Mouse (Mus musculus) megakaryocyte, embryonic 14.5 days (primary cell): ENCODE measurements around the gene Prelp. TPM values are rescaled to one million over a fixed set of nuclear protein-coding genes. Genes with fewer than 3 reads are reported as not detected.

Source experiments
- H3K27me3 ChIP-seq: replicated peaks from 2 replicates; pipeline ENCODE3; 2012; ENCODE audit warnings: inconsistent platforms
- H3K36me3 ChIP-seq: replicated peaks from 2 replicates; pipeline ENCODE3; 2012; ENCODE audit warnings: low read length, inconsistent platforms, mixed read lengths
- H3K4me1 ChIP-seq: 2 replicates; pipeline ENCODE4 v1.6.1; 2012; ENCODE audit warnings: inconsistent platforms
- H3K4me3 ChIP-seq: replicated peaks from 2 replicates; pipeline ENCODE3; 2012; ENCODE audit warnings: moderate library complexity, mild to moderate bottlenecking, inconsistent platforms
- H3K9me3 ChIP-seq: 2 replicates; pipeline ENCODE4 v1.6.1; 2012; ENCODE audit warnings: inconsistent platforms
- FLI1 ChIP-seq: IDR thresholded peaks from 2 replicates; pipeline ENCODE4 v1.6.1; 2012; ENCODE audit warnings: low read length, inconsistent platforms, mixed read lengths
- GATA1 ChIP-seq: IDR thresholded peaks from 3 replicates; pipeline ENCODE4 v1.6.1; 2012; ENCODE audit warnings: mixed read lengths, low read length, inconsistent platforms, borderline replicate concordance
- polyA plus RNA-seq: library from polyadenylated mRNA; stranded (reverse); fragments of >175 nt; gene quantifications from 2 replicates; pipeline ENCODE4 v1.2.3, GENCODE M21; 2012; ENCODE audit warnings: low replicate concordance; ENCODE audit not compliant: insufficient read depth

The Prelp gene
- polyA plus RNA-seq, 1 experiment, result not detected

- H3K4me1 ChIP-seq, result peaks cover 91% of the 10 kb centered on the region
- no peaks in the 10 kb centered on the region for H3K9me3 ChIP-seq
- H3K4me3 ChIP-seq, result no peak overlapping the region
- no peaks in the 10 kb centered on the region for H3K36me3 ChIP-seq
- TF ChIP-seq FLI1, result no peak
- TF ChIP-seq GATA1, result no peak
- no peaks in the 10 kb centered on the region for H3K27me3 ChIP-seq
These were observed 32.8 kb upstream of the Prelp start for GRCm38 (mm10) chr1:133954009-133954408.

GRCm38 (mm10) chr1:133953261-133953742 is 32.1 kb upstream of the Prelp start:
- Histone ChIP-seq H3K4me1 (peaks cover 90% of the 10 kb centered on the region), H3K36me3 (no peaks in the 10 kb centered on the region), H3K27me3 (no peaks in the 10 kb centered on the region), H3K4me3 (peak overlapping the region; percentile 39), H3K9me3 (no peaks in the 10 kb centered on the region)
- TF ChIP-seq GATA1, result no peak
- TF ChIP-seq FLI1, result no peak

GRCm38 (mm10) chr1:133951598-133951997 is 30.4 kb upstream of the Prelp start:
- H3K4me1 ChIP-seq, result peaks cover 85% of the 10 kb centered on the region

GRCm38 (mm10) chr1:133950061-133950782 is 29.0 kb upstream of the Prelp start:
- TF ChIP-seq GATA1 (no peak), FLI1 (no peak)
- peaks cover 2% of the 10 kb centered on the region for H3K36me3 ChIP-seq
- H3K9me3 ChIP-seq, result peaks cover 9% of the 10 kb centered on the region
- no peaks in the 10 kb centered on the region for H3K27me3 ChIP-seq
- no peak overlapping the region for H3K4me3 ChIP-seq
- H3K4me1 ChIP-seq, result peaks cover 80% of the 10 kb centered on the region

More at GRCm38 (mm10) chr1:133951598-133951997, 30.4 kb upstream of the Prelp start:
- H3K36me3 ChIP-seq, result no peaks in the 10 kb centered on the region
- H3K4me3 ChIP-seq, result peak overlapping the region; percentile 83
- no peaks in the 10 kb centered on the region for H3K27me3 ChIP-seq
- peaks cover 4% of the 10 kb centered on the region for H3K9me3 ChIP-seq
- no peak for TF ChIP-seq GATA1
- TF ChIP-seq FLI1, result no peak

GRCm38 (mm10) chr1:133945106-133945505 is 23.9 kb upstream of the Prelp start:
- Histone ChIP-seq H3K4me1 (peaks cover 48% of the 10 kb centered on the region), H3K4me3 (no peak overlapping the region), H3K9me3 (peaks cover 9% of the 10 kb centered on the region), H3K27me3 (peaks cover 9% of the 10 kb centered on the region), H3K36me3 (peaks cover 2% of the 10 kb centered on the region)
- TF ChIP-seq GATA1, result no peak
- TF ChIP-seq FLI1, result no peak

- H3K36me3 ChIP-seq, result peaks cover 2% of the 10 kb centered on the region
- H3K27me3 ChIP-seq, result peaks cover 17% of the 10 kb centered on the region
- peaks cover 37% of the 10 kb centered on the region for H3K4me1 ChIP-seq
- no peak overlapping the region for H3K4me3 ChIP-seq
- no peak for TF ChIP-seq GATA1
- no peak for TF ChIP-seq FLI1
- peaks cover 9% of the 10 kb centered on the region for H3K9me3 ChIP-seq
These were observed 20.7 kb upstream of the Prelp start for GRCm38 (mm10) chr1:133941904-133942303.

- H3K4me1 ChIP-seq, result peaks cover 40% of the 10 kb centered on the region
- no peak overlapping the region for H3K4me3 ChIP-seq
- peaks cover 17% of the 10 kb centered on the region for H3K27me3 ChIP-seq
- H3K9me3 ChIP-seq, result peaks cover 3% of the 10 kb centered on the region
- peaks cover 2% of the 10 kb centered on the region for H3K36me3 ChIP-seq
- TF ChIP-seq FLI1 (no peak), GATA1 (no peak)
These were observed 20.1 kb upstream of the Prelp start for GRCm38 (mm10) chr1:133941158-133941860.

GRCm38 (mm10) chr1:133940481-133941092 is 19.4 kb upstream of the Prelp start:
- Histone ChIP-seq H3K9me3 (peaks cover 7% of the 10 kb centered on the region), H3K27me3 (peaks cover 19% of the 10 kb centered on the region), H3K4me3 (no peak overlapping the region), H3K36me3 (no peaks in the 10 kb centered on the region), H3K4me1 (peaks cover 39% of the 10 kb centered on the region)
- TF ChIP-seq GATA1 (no peak), FLI1 (no peak)

- TF ChIP-seq GATA1 (no peak), FLI1 (no peak)
- no peak overlapping the region for H3K4me3 ChIP-seq
- peaks cover 24% of the 10 kb centered on the region for H3K27me3 ChIP-seq
- no peaks in the 10 kb centered on the region for H3K36me3 ChIP-seq
- peaks cover 32% of the 10 kb centered on the region for H3K4me1 ChIP-seq
- H3K9me3 ChIP-seq, result peaks cover 12% of the 10 kb centered on the region
These were observed 18.5 kb upstream of the Prelp start for GRCm38 (mm10) chr1:133939708-133940107.
